Mouse (Mus musculus): ENCODE measurements around the gene Reps1. TPM values are rescaled to one million over a fixed set of nuclear protein-coding genes. Genes with fewer than 3 reads are reported as not detected.

Gene Reps1
- polyA plus RNA-seq, 1 experiment = 1.1 TPM

GRCm38 (mm10) chr10:18022312-18022711 lies 33.3 kb upstream of the Reps1 start:
- peaks cover 4% of the 10 kb centered on the region; the same call in 1 of the 2 replicates for H3K36me3 ChIP-seq (ENCODE audit: control insufficient read depth)
- H3K4me1 ChIP-seq (ENCODE audit: control insufficient read depth) = peaks cover 20% of the 10 kb centered on the region
- peak overlapping the region; percentile 83 for H3K4me3 ChIP-seq (replicated peaks)
- TF ChIP-seq GATA1 (IDR thresholded peaks at IDR 0.05; ENCODE audit: low read length) = no peak
- no peaks in the 10 kb centered on the region for H3K9me3 ChIP-seq (ENCODE audit: control insufficient read depth, low read length)
- no peaks in the 10 kb centered on the region for H3K27me3 ChIP-seq (ENCODE audit: control insufficient read depth)

- Histone ChIP-seq H3K4me3 (replicated peaks) (peak within 1 kb of the TSS; percentile 83), H3K4me1 (ENCODE audit: control insufficient read depth) (peaks cover 20% of the 10 kb centered on the region), H3K36me3 (ENCODE audit: control insufficient read depth) (peaks cover 4% of the 10 kb centered on the region; the same call in 1 of the 2 replicates), H3K9me3 (ENCODE audit: control insufficient read depth, low read length) (no peaks in the 10 kb centered on the region), H3K27me3 (ENCODE audit: control insufficient read depth) (no peaks in the 10 kb centered on the region)
- no peak for TF ChIP-seq GATA1 (IDR thresholded peaks at IDR 0.05; ENCODE audit: low read length)
- no peak for TF ChIP-seq TAL1 (IDR thresholded peaks at IDR 0.05; ENCODE audit: low read length)
Observed at GRCm38 (mm10) chr10:18022741-18023347, 32.8 kb upstream of the Reps1 start, which contains the start of gene Abracl. Abracl (minus strand) TSS chr10:18023288.

GRCm38 (mm10) chr10:18034408-18034807 lies 21.3 kb upstream of the Reps1 start:
- H3K4me1 ChIP-seq (ENCODE audit: control insufficient read depth) = no peaks in the 10 kb centered on the region
- no peak for TF ChIP-seq TAL1 (IDR thresholded peaks at IDR 0.05; ENCODE audit: low read length)
- TF ChIP-seq GATA1 (IDR thresholded peaks at IDR 0.05; ENCODE audit: low read length) = no peak
- no peaks in the 10 kb centered on the region for H3K36me3 ChIP-seq (ENCODE audit: control insufficient read depth)
- no peak overlapping the region for H3K4me3 ChIP-seq (replicated peaks)
- no peaks in the 10 kb centered on the region for H3K27me3 ChIP-seq (ENCODE audit: control insufficient read depth)
- H3K9me3 ChIP-seq (ENCODE audit: control insufficient read depth, low read length) = no peaks in the 10 kb centered on the region

- TF ChIP-seq GATA1 (IDR thresholded peaks at IDR 0.05; ENCODE audit: low read length) = no peak
- no peak for TF ChIP-seq TAL1 (IDR thresholded peaks at IDR 0.05; ENCODE audit: low read length)
- Histone ChIP-seq H3K4me1 (ENCODE audit: control insufficient read depth) (no peaks in the 10 kb centered on the region), H3K4me3 (replicated peaks) (no peak overlapping the region), H3K36me3 (ENCODE audit: control insufficient read depth) (no peaks in the 10 kb centered on the region), H3K9me3 (ENCODE audit: control insufficient read depth, low read length) (no peaks in the 10 kb centered on the region), H3K27me3 (ENCODE audit: control insufficient read depth) (no peaks in the 10 kb centered on the region)
Observed at GRCm38 (mm10) chr10:18036849-18037248, 18.8 kb upstream of the Reps1 start.

GRCm38 (mm10) chr10:18046380-18046779 lies 9.3 kb upstream of the Reps1 start:
- Histone ChIP-seq H3K36me3 (ENCODE audit: control insufficient read depth) (no peaks in the 10 kb centered on the region), H3K9me3 (ENCODE audit: control insufficient read depth, low read length) (no peaks in the 10 kb centered on the region), H3K27me3 (ENCODE audit: control insufficient read depth) (no peaks in the 10 kb centered on the region), H3K4me1 (ENCODE audit: control insufficient read depth) (no peaks in the 10 kb centered on the region), H3K4me3 (replicated peaks) (no peak overlapping the region)
- no peak for TF ChIP-seq GATA1 (IDR thresholded peaks at IDR 0.05; ENCODE audit: low read length)
- no peak for TF ChIP-seq TAL1 (IDR thresholded peaks at IDR 0.05; ENCODE audit: low read length)

- no peaks in the 10 kb centered on the region for H3K4me1 ChIP-seq (ENCODE audit: control insufficient read depth)
- H3K4me3 ChIP-seq (replicated peaks) = no peak overlapping the region
- no peak for TF ChIP-seq GATA1 (IDR thresholded peaks at IDR 0.05; ENCODE audit: low read length)
- no peak for TF ChIP-seq TAL1 (IDR thresholded peaks at IDR 0.05; ENCODE audit: low read length)
- no peaks in the 10 kb centered on the region for H3K27me3 ChIP-seq (ENCODE audit: control insufficient read depth)
- H3K36me3 ChIP-seq (ENCODE audit: control insufficient read depth) = no peaks in the 10 kb centered on the region
- H3K9me3 ChIP-seq (ENCODE audit: control insufficient read depth, low read length) = no peaks in the 10 kb centered on the region
Observed at GRCm38 (mm10) chr10:18047380-18048146, 8.1 kb upstream of the Reps1 start.

GRCm38 (mm10) chr10:18055009-18055695 lies 509 bp upstream of the Reps1 start:
- H3K4me3 ChIP-seq (replicated peaks) = peak overlapping the region; percentile 85
- H3K9me3 ChIP-seq (ENCODE audit: control insufficient read depth, low read length) = no peaks in the 10 kb centered on the region
- H3K4me1 ChIP-seq (ENCODE audit: control insufficient read depth) = peaks cover 23% of the 10 kb centered on the region
- no peaks in the 10 kb centered on the region for H3K27me3 ChIP-seq (ENCODE audit: control insufficient read depth)
- no peaks in the 10 kb centered on the region for H3K36me3 ChIP-seq (ENCODE audit: control insufficient read depth)
- TF ChIP-seq GATA1 (IDR thresholded peaks at IDR 0.05; ENCODE audit: low read length) (no peak), TAL1 (IDR thresholded peaks at IDR 0.05; ENCODE audit: low read length) (no peak)

GRCm38 (mm10) chr10:18056391-18056745 lies 707 bp downstream of the Reps1 start:
- peak overlapping the region; percentile 85 for H3K4me3 ChIP-seq (replicated peaks)
- peaks cover 23% of the 10 kb centered on the region for H3K4me1 ChIP-seq (ENCODE audit: control insufficient read depth)
- TF ChIP-seq GATA1 (IDR thresholded peaks at IDR 0.05; ENCODE audit: low read length) (no peak), TAL1 (IDR thresholded peaks at IDR 0.05; ENCODE audit: low read length) (no peak)
- H3K27me3 ChIP-seq (ENCODE audit: control insufficient read depth) = no peaks in the 10 kb centered on the region
- H3K36me3 ChIP-seq (ENCODE audit: control insufficient read depth) = no peaks in the 10 kb centered on the region
- H3K9me3 ChIP-seq (ENCODE audit: control insufficient read depth, low read length) = no peaks in the 10 kb centered on the region

- Histone ChIP-seq H3K4me1 (ENCODE audit: control insufficient read depth) (peaks cover 23% of the 10 kb centered on the region), H3K4me3 (replicated peaks) (no peak overlapping the region), H3K27me3 (ENCODE audit: control insufficient read depth) (no peaks in the 10 kb centered on the region), H3K9me3 (ENCODE audit: control insufficient read depth, low read length) (no peaks in the 10 kb centered on the region), H3K36me3 (ENCODE audit: control insufficient read depth) (no peaks in the 10 kb centered on the region)
- no peak for TF ChIP-seq TAL1 (IDR thresholded peaks at IDR 0.05; ENCODE audit: low read length)
- no peak for TF ChIP-seq GATA1 (IDR thresholded peaks at IDR 0.05; ENCODE audit: low read length)
Observed at GRCm38 (mm10) chr10:18058681-18059338, 3.1 kb downstream of the Reps1 start.
